Mouse (Mus musculus) hindbrain, postnatal 0 days (tissue): ENCODE measurements around the gene Sap18b. TPM values are rescaled to one million over a fixed set of nuclear protein-coding genes. Genes with fewer than 3 reads are reported as not detected.

Experiments used
- ATAC-seq: fragments of 200-750 bp; cut with Nextera tagmentation; 2 replicates; pipeline ENCODE4 v1.8.0; 2017; ENCODE audit warnings: mild to moderate bottlenecking, moderate TSS enrichment, moderate library complexity
- DNase-seq: peaks from one replicate; pipeline ENCODE4 v3.0.0-alpha.2; 2015; ENCODE audit warnings: low spot score
- H3K27ac ChIP-seq: fragments of 300-500 bp; sonication (generic); 2 replicates; pipeline ENCODE4 v1.5.1; 2014; ENCODE audit warnings: mild to moderate bottlenecking
- H3K27me3 ChIP-seq: fragments of 300-500 bp; sonication (generic); 2 replicates; pipeline ENCODE4 v1.6.1; 2014; ENCODE audit warnings: low read length, mixed read lengths; ENCODE audit not compliant: insufficient read depth
- H3K36me3 ChIP-seq: fragments of 300-500 bp; sonication (generic); 2 replicates; pipeline ENCODE4 v1.6.1; 2014; ENCODE audit warnings: low read length, mixed read lengths; ENCODE audit not compliant: insufficient read depth
- H3K4me1 ChIP-seq: fragments of 300-500 bp; sonication (generic); 2 replicates; pipeline ENCODE4 v1.6.1; 2014; ENCODE audit warnings: antibody characterized with exemption, low read length, mixed read lengths; ENCODE audit not compliant: insufficient read depth
- H3K4me2 ChIP-seq: fragments of 300-500 bp; sonication (generic); 2 replicates; pipeline ENCODE4 v1.6.1; 2014; ENCODE audit warnings: low read depth, mild to moderate bottlenecking, low read length, moderate library complexity, mixed read lengths
- H3K4me3 ChIP-seq: fragments of 300-500 bp; sonication (generic); 2 replicates; pipeline ENCODE4 v1.5.1; 2014; ENCODE audit warnings: low read length
- H3K9ac ChIP-seq: fragments of 300-500 bp; sonication (generic); replicated peaks from 2 replicates; pipeline ENCODE4 v1.6.1; 2014; ENCODE audit warnings: mild to moderate bottlenecking, low read length, moderate library complexity, mixed read lengths
- H3K9me3 ChIP-seq: fragments of 300-500 bp; sonication (generic); 2 replicates; pipeline ENCODE4 v1.6.1; 2016; ENCODE audit warnings: low read length, mixed read lengths
- CTCF ChIP-seq: IDR thresholded peaks from 2 replicates; pipeline ENCODE4 v1.5.1; 2016; ENCODE audit warnings: antibody characterized with exemption, control low read depth, low read depth
- WGBS: fragments of 180-500 bp; shearing (Covaris S2); extraction: QIAGEN DNeasy Blood & Tissue Kit; methylation state at CpG from one replicate; pipeline ENCODE4 v1.1.7; 2014; 5-methylcytosine and 5-hydroxymethylcytosine counted together
- polyA plus RNA-seq: library from polyadenylated mRNA; unstranded; fragments of >200 nt; fragmentation: Nextera tagmentation; extraction: Ambion mirVana; gene quantifications from 2 replicates; pipeline ENCODE4 v1.2.1, GENCODE M21; 2015
- total RNA-seq: library from RNA; depleted of rRNA; stranded (reverse); fragments of >200 nt; gene quantifications from 2 replicates; pipeline ENCODE4 v1.2.3, GENCODE M21; 2014; rRNA removed

Gene Sap18b
- total and polyA plus RNA-seq, 2 experiments from 2014 or later = 31.2 to 325 TPM

DNA sequence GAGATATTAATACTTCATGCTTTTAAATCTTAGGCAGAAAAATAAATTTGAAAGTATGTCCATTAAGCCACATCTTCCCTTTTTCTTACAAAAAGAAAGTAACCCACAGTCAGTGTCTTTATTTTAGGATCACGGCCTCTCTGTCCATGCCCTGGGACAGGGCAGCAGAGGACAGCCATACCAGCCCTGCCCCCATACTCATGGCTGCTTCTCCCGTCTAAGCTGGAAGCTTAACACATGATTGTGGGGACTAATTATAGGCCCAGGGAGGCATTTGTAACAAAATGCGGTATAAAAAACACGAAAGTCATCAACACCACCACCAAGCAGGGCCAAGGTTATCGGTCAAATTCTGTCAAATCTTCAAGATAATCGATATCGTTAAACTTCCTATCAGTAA lies 50.1 kb downstream of the Sap18b start:
- no peak overlapping the region for H3K4me2 ChIP-seq
- no peak overlapping the region for H3K9ac ChIP-seq
- H3K27ac ChIP-seq = no peak overlapping the region
- 96% methylated on average over 7 of the region's 7 CpGs for WGBS
- ATAC-seq (no peak), DNase-seq (no peak)
- no peaks in the 10 kb centered on the region for H3K9me3 ChIP-seq
- no peak overlapping the region for H3K4me3 ChIP-seq
- H3K36me3 ChIP-seq = peaks cover 41% of the 10 kb centered on the region
- H3K27me3 ChIP-seq = no peaks in the 10 kb centered on the region
- H3K4me1 ChIP-seq = no peaks in the 10 kb centered on the region
- no peak for TF ChIP-seq CTCF

Other genes with a start within 250 kb of the Sap18b start
- not detected in 2 replicates for gene Prss54, start 249.0 kb upstream of the Sap18b start, total RNA-seq
- not detected in 2 replicates for gene Prss54, start 249.0 kb upstream of the Sap18b start, polyA plus RNA-seq
- 2.9 and 4.4 TPM in 2 replicates for gene Gins3, start 191.9 kb upstream of the Sap18b start, total RNA-seq
- 5.1 and 5.9 TPM in 2 replicates for gene Gins3, start 191.9 kb upstream of the Sap18b start, polyA plus RNA-seq
- 936 and 1,043 TPM in 2 replicates for gene Ndrg4, start 148.4 kb upstream of the Sap18b start, total RNA-seq
- gene Ndrg4, start 148.4 kb upstream of the Sap18b start, polyA plus RNA-seq = 683 and 722 TPM in 2 replicates
- 17.3 and 29.5 TPM in 2 replicates for gene Setd6, start 109.5 kb upstream of the Sap18b start, total RNA-seq
- 35.8 and 38.5 TPM in 2 replicates for gene Setd6, start 109.5 kb upstream of the Sap18b start, polyA plus RNA-seq
- 123 and 141 TPM in 2 replicates for gene Cnot1, start 17.9 kb upstream of the Sap18b start, total RNA-seq
- gene Cnot1, start 17.9 kb upstream of the Sap18b start, polyA plus RNA-seq = 23.0 and 25.4 TPM in 2 replicates
- gene Slc38a7, start 28.2 kb downstream of the Sap18b start, total RNA-seq = 29.8 and 35.6 TPM in 2 replicates
- 19.6 and 21.6 TPM in 2 replicates for gene Slc38a7, start 28.2 kb downstream of the Sap18b start, polyA plus RNA-seq
- 243 and 251 TPM in 2 replicates for gene Got2, start 63.2 kb downstream of the Sap18b start, total RNA-seq
- gene Got2, start 63.2 kb downstream of the Sap18b start, polyA plus RNA-seq = 228 and 230 TPM in 2 replicates